Comparison of ENCODE assay signal across 10 mouse cellular contexts in genomic region chr16:3234063-3234462, GRCm38 (mm10).
DNase-seq lines count a peak whose midpoint lies in the region; ATAC-seq lines count a peak whose summit lies in the region.
"Had no signal": no experiment of that assay in that cellular context is flagged by ENCODE, and none has a peak within 500 bp of the region (broad histone marks: within the 10 kb centered on the region; RNA-seq: fewer than 3 reads in every experiment).

No protein-coding gene starts in this region.

- H3K36me3 ChIP-seq in lung, embryonic 15.5 days: no peaks in the 10 kb centered on the region
- H3K36me3 ChIP-seq in limb, embryonic 13.5 days: no peaks in the 10 kb centered on the region
- H3K36me3 ChIP-seq in neural tube, embryonic 14.5 days (ENCODE audit: control insufficient read depth, insufficient read depth, low read length): no peaks in the 10 kb centered on the region

- H3K4me2 ChIP-seq in lung, embryonic 15.5 days: no peak overlapping the region
- no peak overlapping the region for H3K4me2 ChIP-seq in limb, embryonic 13.5 days (replicated peaks)
- no peak overlapping the region for H3K4me2 ChIP-seq in neural tube, embryonic 14.5 days (ENCODE audit: low read depth, low read length)

- H3K4me3 ChIP-seq in lung, embryonic 15.5 days: no peak overlapping the region
- H3K4me3 ChIP-seq in limb, embryonic 13.5 days: no peak overlapping the region
- no peak overlapping the region for H3K4me3 ChIP-seq in neural tube, embryonic 14.5 days (ENCODE audit: low read depth, low read length)

- H3K9ac ChIP-seq in lung, embryonic 15.5 days: no peak overlapping the region
- H3K9ac ChIP-seq in limb, embryonic 13.5 days: no peak overlapping the region
- no peak overlapping the region for H3K9ac ChIP-seq in neural tube, embryonic 14.5 days (replicated peaks; ENCODE audit: low read depth, low read length)

- no peaks in the 10 kb centered on the region for H3K27me3 ChIP-seq in lung, embryonic 15.5 days
- H3K27me3 ChIP-seq in limb, embryonic 13.5 days: no peaks in the 10 kb centered on the region
- no peaks in the 10 kb centered on the region for H3K27me3 ChIP-seq in neural tube, embryonic 14.5 days (ENCODE audit: control insufficient read depth, insufficient read depth, low read length)

- no peak for DNase-seq in cerebellum, adult 11 months
- DNase-seq in lung, postnatal 4 days: no peak
- DNase-seq in adrenal gland, adult 2 months: no peak
- DNase-seq in ovary, postnatal 10 days (ENCODE audit: low spot score): no peak
- DNase-seq: kidney, adult 11 months; right cerebral cortex, postnatal 14 days had no signal

- no peaks in the 10 kb centered on the region for H3K4me1 ChIP-seq in lung, embryonic 15.5 days
- no peaks in the 10 kb centered on the region for H3K4me1 ChIP-seq in limb, embryonic 13.5 days
- no peaks in the 10 kb centered on the region for H3K4me1 ChIP-seq in neural tube, embryonic 14.5 days (ENCODE audit: control insufficient read depth, insufficient read depth, low read length)

- H3K27ac ChIP-seq in lung, embryonic 15.5 days: no peak overlapping the region
- H3K27ac ChIP-seq in limb, embryonic 13.5 days: no peak overlapping the region
- H3K27ac ChIP-seq in neural tube, embryonic 14.5 days (ENCODE audit: low read depth, low read length): no peak overlapping the region

- ATAC-seq in cerebellum, adult (ENCODE audit: insufficient number of reproducible peaks, low FRiP score, low TSS enrichment): peak; percentile 29; the same call in 1 of the 2 replicates
- ATAC-seq in lung, embryonic 15.5 days (ENCODE audit: borderline replicate concordance, extremely low read depth, low FRiP score, low TSS enrichment): peak; percentile 20
- peak; percentile 35 for ATAC-seq in limb, embryonic 13.5 days (ENCODE audit: low FRiP score, low read depth)
- ATAC-seq in neural tube, embryonic 14.5 days (ENCODE audit: low read depth): peak; percentile 36

- WGBS in lung, embryonic 15.5 days: 45% methylated on average over 2 of the region's 2 CpGs
- 56% methylated on average over 2 of the region's 2 CpGs for WGBS in limb, embryonic 13.5 days
- 55% methylated on average over 2 of the region's 2 CpGs for WGBS in neural tube, embryonic 14.5 days

- H3K9me3 ChIP-seq in lung, embryonic 15.5 days: peaks cover 39% of the 10 kb centered on the region
- peaks cover 77% of the 10 kb centered on the region for H3K9me3 ChIP-seq in limb, embryonic 13.5 days
- peaks cover 57% of the 10 kb centered on the region for H3K9me3 ChIP-seq in neural tube, embryonic 14.5 days (ENCODE audit: control insufficient read depth, low read length)
